Mouse (Mus musculus) brain, embryonic 14.5 days (tissue): ENCODE data around the gene Pla2g6.

ENCODE experiments used
- CTCF ChIP-seq: fragments of 200-500 bp; IDR thresholded peaks from 2 replicates; pipeline ENCODE4 v1.5.1; 2012; ENCODE audit warnings: inconsistent platforms, mild to moderate bottlenecking, moderate library complexity, borderline replicate concordance; ENCODE audit not compliant: insufficient read depth, insufficient read length; ENCODE audit errors: extremely low read depth
- POLR2A ChIP-seq: fragments of 200-500 bp; IDR thresholded peaks from 2 replicates; pipeline ENCODE4 v1.6.1; 2012; ENCODE audit warnings: mild to moderate bottlenecking, inconsistent platforms, borderline replicate concordance; ENCODE audit not compliant: poor library complexity, insufficient read depth, insufficient read length, severe bottlenecking; ENCODE audit errors: extremely low read depth

GRCm38 (mm10) chr15:79366402-79366801 is 38.2 kb upstream of the Pla2g6 start:
- TF ChIP-seq CTCF, result no peak
- TF ChIP-seq POLR2A, result no peak
